Mouse (Mus musculus): ENCODE data around the gene Stk16. TPM values are rescaled to one million over a fixed set of nuclear protein-coding genes. Genes with fewer than 3 reads are reported as not detected.

The Stk16 gene
- total RNA-seq, 2 experiments from 2014 or later: 91.9 to 101 TPM

GRCm38 (mm10) chr1:75236117-75237050, 25.7 kb downstream of the Stk16 start, which contains the start of gene Dnajb2:
Gene Dnajb2, plus strand, starts transcription at chr1:75236406.
- DNase-seq: peak; percentile 94

- no peak for DNase-seq
Observed at GRCm38 (mm10) chr1:75239591-75239990, 29.0 kb downstream of the Stk16 start.

- no peak for DNase-seq
Observed at GRCm38 (mm10) chr1:75243411-75243810, 32.8 kb downstream of the Stk16 start.

- DNase-seq: no peak
Observed at GRCm38 (mm10) chr1:75244175-75244826, 33.7 kb downstream of the Stk16 start.

GRCm38 (mm10) chr1:75244836-75245235, 34.2 kb downstream of the Stk16 start:
- DNase-seq: peak; percentile 64

GRCm38 (mm10) chr1:75247071-75247930, 36.7 kb downstream of the Stk16 start:
- no peak for DNase-seq

- DNase-seq: peak; percentile 76
Observed at GRCm38 (mm10) chr1:75248041-75248772, 37.6 kb downstream of the Stk16 start.

GRCm38 (mm10) chr1:75250498-75250897, 39.9 kb downstream of the Stk16 start:
- DNase-seq: no peak

GRCm38 (mm10) chr1:75251112-75251970, 40.7 kb downstream of the Stk16 start:
- DNase-seq: peak; percentile 88

- DNase-seq: no peak
Observed at GRCm38 (mm10) chr1:75252308-75252707, 41.7 kb downstream of the Stk16 start.

GRCm38 (mm10) chr1:75253029-75253428, 42.4 kb downstream of the Stk16 start:
- DNase-seq: no peak

GRCm38 (mm10) chr1:75253849-75254624, 43.4 kb downstream of the Stk16 start:
- DNase-seq: peak; percentile 90

- DNase-seq: no peak
Observed at GRCm38 (mm10) chr1:75254625-75255013, 44.0 kb downstream of the Stk16 start.

GRCm38 (mm10) chr1:75255516-75256046, 44.9 kb downstream of the Stk16 start:
- no peak for DNase-seq

- DNase-seq: no peak
Observed at GRCm38 (mm10) chr1:75261278-75261677, 50.6 kb downstream of the Stk16 start.

GRCm38 (mm10) chr1:75262969-75263951, 52.6 kb downstream of the Stk16 start:
- DNase-seq: peak; percentile 85

GRCm38 (mm10) chr1:75264091-75264880, 53.6 kb downstream of the Stk16 start, which contains the start of gene Ptprn:
Gene Ptprn, minus strand, starts transcription at chr1:75264502.
- DNase-seq: no peak

Measured in adrenal gland, postnatal 10 days (tissue).